Mouse (Mus musculus): ENCODE results near the gene Dio3. TPM values are rescaled to one million over a fixed set of nuclear protein-coding genes. Genes with fewer than 3 reads are reported as not detected.

Dio3 gene
- total and polyA plus RNA-seq, 3 experiments, result not detected

GRCm38 (mm10) chr12:110231709-110232600 is 46.9 kb upstream of the Dio3 start:
- H3K9ac ChIP-seq (ENCODE audit: control insufficient read depth, low read depth, low read length, poor library complexity, severe bottlenecking), result no peak overlapping the region
- H3K4me1 ChIP-seq (ENCODE audit: control insufficient read depth in 1 of 2, insufficient read depth in 2 of 2, low read length in 2 of 2), result no peaks in the 10 kb centered on the region
- no peak overlapping the region for H3K27ac ChIP-seq (ENCODE audit: control insufficient read depth, low read depth, low read length)
- H3K9me3 ChIP-seq (replicated peaks; ENCODE audit: insufficient read depth, low read length), result no peaks in the 10 kb centered on the region
- TF ChIP-seq CHD1 (IDR thresholded peaks at IDR 0.05; ENCODE audit: low read depth, low read length), result no peak
- no peak for TF ChIP-seq USF2 (IDR thresholded peaks at IDR 0.05; ENCODE audit: borderline replicate concordance in 1 of 2, insufficient read depth in 1 of 2, low read depth in 1 of 2, low read length in 2 of 2)
- no peak for TF ChIP-seq MAX (IDR thresholded peaks at IDR 0.05; ENCODE audit: low read length)
- no peak for TF ChIP-seq POLR2A (IDR thresholded peaks at IDR 0.05; ENCODE audit: control insufficient read depth in 1 of 2, insufficient read depth in 1 of 2, low read depth in 1 of 2, low read length in 2 of 2, poor library complexity in 1 of 2)
- TF ChIP-seq ZMIZ1 (IDR thresholded peaks at IDR 0.05; ENCODE audit: low read depth, low read length), result no peak
- TF ChIP-seq E2F4 (IDR thresholded peaks at IDR 0.05; ENCODE audit: borderline replicate concordance, low read depth, low read length), result no peak
- no peak for TF ChIP-seq POLR2AphosphoS5 (IDR thresholded peaks at IDR 0.05; ENCODE audit: borderline replicate concordance, low read depth, low read length)
- no peak for TF ChIP-seq ZKSCAN1 (IDR thresholded peaks at IDR 0.05; ENCODE audit: low read depth, low read length)
- no peak for TF ChIP-seq TCF12 (IDR thresholded peaks at IDR 0.05; ENCODE audit: low read depth, low read length)
- TF ChIP-seq JUND (IDR thresholded peaks at IDR 0.05; ENCODE audit: low read depth, low read length), result no peak
- TF ChIP-seq MYB (IDR thresholded peaks at IDR 0.05; ENCODE audit: low read depth, low read length), result no peak
- TF ChIP-seq MXI1 (IDR thresholded peaks at IDR 0.05; ENCODE audit: low read depth, low read length), result no peak
- TF ChIP-seq CHD2 (IDR thresholded peaks at IDR 0.05; ENCODE audit: low read length), result no peak
- no peak for TF ChIP-seq KAT2A (conservative IDR thresholded peaks at IDR 0.05; ENCODE audit: low read depth, low read length)
- TF ChIP-seq USF1 (IDR thresholded peaks at IDR 0.05; ENCODE audit: low read depth, low read length), result no peak
- no peak for TF ChIP-seq RCOR1 (IDR thresholded peaks at IDR 0.05; ENCODE audit: low read depth, low read length)
- TF ChIP-seq EP300 (IDR thresholded peaks at IDR 0.05; ENCODE audit: low read depth in 1 of 2, low read length in 2 of 2), result no peak
- TF ChIP-seq MAFK (IDR thresholded peaks at IDR 0.05; ENCODE audit: borderline replicate concordance, low read depth, low read length), result no peak
- TF ChIP-seq HCFC1 (IDR thresholded peaks at IDR 0.05; ENCODE audit: low read depth, low read length), result no peak
- no peak for TF ChIP-seq MEF2A (IDR thresholded peaks at IDR 0.05; ENCODE audit: extremely low read depth, insufficient replicate concordance, low read depth, low read length, poor library complexity, severe bottlenecking)
- H3K79me2 ChIP-seq (ENCODE audit: control insufficient read depth, insufficient read depth, low read length, poor library complexity), result no peaks in the 10 kb centered on the region
- no peak overlapping the region for H3K4me3 ChIP-seq (ENCODE audit: control insufficient read depth in 1 of 2, insufficient read depth in 1 of 2, low read depth in 2 of 2, low read length in 2 of 2)
- no peaks in the 10 kb centered on the region for H3K36me3 ChIP-seq (ENCODE audit: control insufficient read depth in 1 of 2, insufficient read depth in 2 of 2, low read length in 2 of 2)
- no peak for DNase-seq (ENCODE audit: low read depth, low spot score)
- H3K27me3 ChIP-seq (ENCODE audit: control insufficient read depth in 1 of 2, insufficient read depth in 2 of 2, low read length in 2 of 2), result no peaks in the 10 kb centered on the region
